Mouse (Mus musculus): Measurements from ENCODE around the gene Sae1.
"Not testable (repeated sequence)": the region's sequence is repeated elsewhere in the genome, so short reads cannot be mapped to it uniquely, and the experiment has no call there.

Sae1 gene

GRCm38 (mm10) chr7:16310521-16311452, 76.8 kb downstream of the Sae1 start:
- in situ Hi-C loops (cut with MboI, MseI) = no loop called here

- in situ Hi-C loops (cut with MboI, MseI) = no loop called here
Observed at GRCm38 (mm10) chr7:16310020-16310520, 77.5 kb downstream of the Sae1 start.

GRCm38 (mm10) chr7:16309318-16310019, 78.1 kb downstream of the Sae1 start:
- in situ Hi-C loops (cut with MboI, MseI) = no loop called here

GRCm38 (mm10) chr7:16308555-16309317, 78.9 kb downstream of the Sae1 start:
- in situ Hi-C loops (cut with MboI, MseI) = no loop called here

- in situ Hi-C loops (cut with MboI, MseI) = not testable (repeated sequence)
Observed at GRCm38 (mm10) chr7:16308093-16308492, 79.5 kb downstream of the Sae1 start, which contains the start of gene Bbc3. Gene Bbc3 (plus strand): TSS chr7:16308393.

GRCm38 (mm10) chr7:16307141-16307540, 80.5 kb downstream of the Sae1 start:
- in situ Hi-C loops (cut with MboI, MseI) = not testable (repeated sequence)

- in situ Hi-C loops (cut with MboI, MseI) = no loop called here
Observed at GRCm38 (mm10) chr7:16299419-16300035, 88.1 kb downstream of the Sae1 start.

GRCm38 (mm10) chr7:16298927-16299326, 88.7 kb downstream of the Sae1 start:
- in situ Hi-C loops (cut with MboI, MseI) = no loop called here

GRCm38 (mm10) chr7:16297616-16298015, 90.0 kb downstream of the Sae1 start:
- in situ Hi-C loops (cut with MboI, MseI) = no loop called here

GRCm38 (mm10) chr7:16296766-16297390, 90.7 kb downstream of the Sae1 start:
- in situ Hi-C loops (cut with MboI, MseI) = no loop called here

GRCm38 (mm10) chr7:16296146-16296545, 91.5 kb downstream of the Sae1 start:
- in situ Hi-C loops (cut with MboI, MseI) = no loop called here

- in situ Hi-C loops (cut with MboI, MseI) = no loop called here
Observed at GRCm38 (mm10) chr7:16295321-16295900, 92.2 kb downstream of the Sae1 start.

- in situ Hi-C loops (cut with MboI, MseI) = loop anchor here (5.0 kb wide), 2 partner anchors 32 to 102 kb away; no protein-coding TSS in a partner anchor
Observed at GRCm38 (mm10) chr7:16294837-16295236, 92.8 kb downstream of the Sae1 start.

- in situ Hi-C loops (cut with MboI, MseI) = loop anchor here (5.0 kb wide), 2 partner anchors 33 to 103 kb away; no protein-coding TSS in a partner anchor
Observed at GRCm38 (mm10) chr7:16294346-16294745, 93.3 kb downstream of the Sae1 start.

GRCm38 (mm10) chr7:16287791-16288190, 99.8 kb downstream of the Sae1 start:
- in situ Hi-C loops (cut with MboI, MseI) = no loop called here

- in situ Hi-C loops (cut with MboI, MseI) = no loop called here
Observed at GRCm38 (mm10) chr7:16287016-16287415, 100.6 kb downstream of the Sae1 start.

- in situ Hi-C loops (cut with MboI, MseI) = no loop called here
Observed at GRCm38 (mm10) chr7:16286026-16286961, 101.3 kb downstream of the Sae1 start, which contains the start of gene Ccdc9. Gene Ccdc9 (minus strand): TSS chr7:16286795.

- in situ Hi-C loops (cut with MboI, MseI) = no loop called here
Observed at GRCm38 (mm10) chr7:16285450-16286025, 102.1 kb downstream of the Sae1 start.

GRCm38 (mm10) chr7:16284904-16285303, 102.7 kb downstream of the Sae1 start:
- in situ Hi-C loops (cut with MboI, MseI) = no loop called here

Measured in T-helper 2 cell (primary cell).